Comparison of ENCODE assay signal across 12 mouse cellular contexts in the genomic region with DNA sequence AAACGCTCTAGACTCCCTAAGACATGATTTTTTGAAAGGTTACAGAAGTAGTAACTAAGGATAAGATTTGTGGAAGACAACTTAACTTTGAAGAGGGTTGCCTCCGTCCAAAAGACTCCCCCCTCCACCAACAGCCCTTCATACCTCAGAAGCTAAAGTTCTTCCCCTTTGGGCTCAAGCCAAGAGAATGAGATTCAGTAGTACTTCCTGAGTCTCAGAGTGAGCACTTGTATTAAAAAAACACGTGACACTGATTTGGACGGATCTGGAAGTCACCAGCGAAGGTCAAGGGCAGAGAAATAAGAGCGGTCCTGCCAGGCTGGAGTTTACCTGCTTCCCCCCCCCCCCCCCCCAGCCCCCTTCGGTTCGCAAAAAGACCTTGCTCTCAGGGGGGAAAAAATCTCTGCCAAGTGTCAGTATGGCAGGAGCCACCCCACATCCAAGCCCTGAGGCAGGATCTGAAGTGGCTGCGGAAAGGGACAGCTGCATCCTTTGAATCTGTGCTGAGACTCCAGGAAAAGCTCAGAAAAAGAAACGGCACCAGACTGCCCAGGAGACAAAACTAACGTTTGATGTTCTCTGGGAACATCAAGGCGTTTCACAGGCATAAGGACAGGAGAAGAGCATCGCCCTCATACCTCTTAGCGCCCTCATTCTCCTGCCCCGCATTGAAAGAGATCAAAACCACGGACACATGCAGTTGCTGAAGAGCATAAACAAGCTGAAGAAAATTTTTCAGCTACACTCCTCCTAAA.
A peak's percentile ranks its signal among the peaks of the same experiment; 100 is the strongest.
DNase-seq lines count a peak whose midpoint lies in the region; ATAC-seq and TF ChIP-seq lines count a peak whose summit lies in the region.
"Had no signal": no experiment of that assay in that cellular context is flagged by ENCODE, and none has a peak within 500 bp of the region (broad histone marks: within the 10 kb centered on the region; RNA-seq: fewer than 3 reads in every experiment).

No protein-coding gene starts in this region.

- DNase-seq in frontal cortex, postnatal 36 days (ENCODE audit: low spot score in 2 of 2), result no peak
- DNase-seq in kidney, adult 2 months, result peak; percentile 36
- DNase-seq in kidney, adult 8-10 months, result no peak
- no peak for DNase-seq in midbrain, embryonic 10.5 days (ENCODE audit: low spot score)
- peak; percentile 48 for DNase-seq in lung, postnatal 36 days
- no peak for DNase-seq in left cerebral cortex, adult 9 months (ENCODE audit: low spot score in 2 of 2)
- DNase-seq: B cell, adult 2 months; forebrain, postnatal 0 days; thymus, postnatal 36 days had no signal

- TF ChIP-seq CTCF in kidney, adult 2 months (conservative IDR thresholded peaks at IDR 0.05; ENCODE audit: insufficient read depth, insufficient read length, low read depth, low read length), result no peak

- H3K36me3 ChIP-seq in kidney, adult 2 months (ENCODE audit: control insufficient read depth, insufficient read depth, low read length), result no peaks in the 10 kb centered on the region
- H3K36me3 ChIP-seq in midbrain, embryonic 15.5 days (replicated peaks), result no peaks in the 10 kb centered on the region
- no peaks in the 10 kb centered on the region for H3K36me3 ChIP-seq in midbrain, embryonic 10.5 days

- H3K9me3 ChIP-seq in midbrain, embryonic 15.5 days, result no peaks in the 10 kb centered on the region
- no peaks in the 10 kb centered on the region for H3K9me3 ChIP-seq in midbrain, embryonic 10.5 days (replicated peaks)

- H3K4me1 ChIP-seq in kidney, adult 2 months (ENCODE audit: control insufficient read depth, insufficient read depth, low read length), result no peaks in the 10 kb centered on the region
- H3K4me1 ChIP-seq in midbrain, embryonic 15.5 days, result no peaks in the 10 kb centered on the region
- no peaks in the 10 kb centered on the region for H3K4me1 ChIP-seq in midbrain, embryonic 10.5 days
- H3K4me1 ChIP-seq: megakaryocyte, embryonic 14.5 days had no signal

- H3K9ac ChIP-seq in midbrain, embryonic 15.5 days, result no peak overlapping the region
- H3K9ac ChIP-seq: forebrain, postnatal 0 days had no signal

- no peak overlapping the region for H3K4me3 ChIP-seq in kidney, adult 2 months (ENCODE audit: insufficient read depth, low read depth, low read length)
- no peak overlapping the region for H3K4me3 ChIP-seq in midbrain, embryonic 15.5 days
- no peak overlapping the region for H3K4me3 ChIP-seq in midbrain, embryonic 10.5 days
- H3K4me3 ChIP-seq: megakaryocyte, embryonic 14.5 days had no signal

- H3K27me3 ChIP-seq in kidney, adult 2 months (replicated peaks; ENCODE audit: control insufficient read depth, insufficient read depth, low read length), result no peaks in the 10 kb centered on the region
- no peaks in the 10 kb centered on the region for H3K27me3 ChIP-seq in midbrain, embryonic 15.5 days (replicated peaks)
- no peaks in the 10 kb centered on the region for H3K27me3 ChIP-seq in midbrain, embryonic 10.5 days (ENCODE audit: low read depth, poor library complexity, severe bottlenecking)
- H3K27me3 ChIP-seq: megakaryocyte, embryonic 14.5 days had no signal

- H3K27ac ChIP-seq in kidney, adult 2 months (ENCODE audit: insufficient read depth, low read depth, low read length), result no peak overlapping the region
- H3K27ac ChIP-seq in midbrain, embryonic 15.5 days, result no peak overlapping the region
- H3K27ac ChIP-seq in midbrain, embryonic 10.5 days (replicated peaks), result no peak overlapping the region

- peak; percentile 76 for ATAC-seq in frontal cortex, adult (ENCODE audit: low TSS enrichment)
- peak; percentile 71; the same call in 1 of the 2 replicates for ATAC-seq in midbrain, embryonic 15.5 days (replicated peaks)
- ATAC-seq: forebrain, postnatal 0 days had no signal

- no peak overlapping the region for H3K4me2 ChIP-seq in midbrain, embryonic 15.5 days

- WGBS in kidney, adult 2 months, result 46% methylated on average over 16 of the region's 16 CpGs
- 59% methylated on average over 16 of the region's 16 CpGs for WGBS in midbrain, embryonic 15.5 days
- whole genome bisulfite sequencing in midbrain, embryonic 10.5 days, result 77% methylated on average over 16 of the region's 16 CpGs

- no peak for TF ChIP-seq POLR2A in kidney, adult 2 months (IDR thresholded peaks at IDR 0.05; ENCODE audit: low read depth, low read length)

Comparison
In these comparisons a context has a peak if more than half of its experiments do, and no peak if none do; other contexts are left out.
1. DNase-seq: peak in kidney, adult 2 months (single experiment) and lung, postnatal 36 days (single experiment); none in frontal cortex, postnatal 36 days (0 of 2), kidney, adult 8-10 months (0 of 2), midbrain, embryonic 10.5 days (single experiment) and left cerebral cortex, adult 9 months (0 of 2).